Mouse (Mus musculus): ENCODE measurements around the gene Eva1b. TPM values are rescaled to one million over a fixed set of nuclear protein-coding genes. Genes with fewer than 3 reads are reported as not detected.
"Not testable (repeated sequence)": the region's sequence is repeated elsewhere in the genome, so short reads cannot be mapped to it uniquely, and the experiment has no call there.

Eva1b gene
- polyA plus RNA-seq, 1 experiment, result 68.8 TPM

DNA sequence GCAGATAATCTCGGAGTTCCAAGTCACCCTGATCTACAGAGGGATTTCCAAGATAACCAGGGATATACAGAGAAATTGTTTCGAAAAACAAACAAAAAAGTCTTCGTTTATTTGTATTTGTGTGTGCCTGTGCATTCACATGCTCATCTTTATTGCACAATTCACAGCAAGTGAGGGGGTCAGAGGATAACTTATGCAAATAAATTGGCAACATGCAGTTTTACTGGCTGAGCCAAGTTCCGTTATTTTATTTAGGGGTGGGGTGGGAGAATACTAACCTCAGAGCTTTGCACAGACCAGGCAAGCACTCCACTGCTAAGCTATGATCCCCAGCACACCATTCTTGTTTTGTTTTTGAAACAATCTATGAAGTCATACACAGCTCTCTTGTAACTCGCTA, 26.3 kb downstream of the Eva1b start:
- TF ChIP-seq POLR2A (IDR thresholded peaks at IDR 0.05; ENCODE audit: low read depth, low read length), result no peak
- no peak for TF ChIP-seq CTCF (conservative IDR thresholded peaks at IDR 0.05; ENCODE audit: insufficient read depth, insufficient read length, low read depth, low read length)
- Histone ChIP-seq H3K4me3 (ENCODE audit: insufficient read depth, low read depth, low read length) (no peak overlapping the region), H3K4me1 (ENCODE audit: control insufficient read depth, insufficient read depth, low read length) (peaks cover 3% of the 10 kb centered on the region), H3K36me3 (ENCODE audit: control insufficient read depth, insufficient read depth, low read length) (peaks cover 27% of the 10 kb centered on the region), H3K27ac (ENCODE audit: insufficient read depth, low read depth, low read length) (no peak overlapping the region), H3K27me3 (replicated peaks; ENCODE audit: control insufficient read depth, insufficient read depth, low read length) (no peaks in the 10 kb centered on the region)
- DNase-seq, result no peak
- WGBS, result 84% methylated on average over 5 of the region's 5 CpGs

DNA sequence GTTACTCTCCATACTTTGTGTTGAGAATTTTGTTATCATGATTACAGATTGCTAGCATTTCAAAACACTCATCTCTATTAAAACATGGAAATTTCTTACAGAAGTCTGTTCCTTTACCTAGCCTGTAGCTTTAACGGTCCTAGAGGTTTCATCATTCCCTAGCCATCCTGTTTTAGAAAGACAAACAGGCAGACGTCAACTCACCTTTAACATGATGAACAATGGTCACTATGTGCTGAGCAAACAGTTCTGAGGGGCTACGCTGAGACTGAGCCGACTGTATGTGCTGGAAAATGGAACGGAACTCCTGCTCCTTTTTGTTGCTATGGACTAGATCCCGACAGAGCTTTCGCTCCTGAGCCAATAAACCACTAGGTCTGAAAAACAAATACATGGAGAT, 28.4 kb downstream of the Eva1b start:
- H3K4me1 ChIP-seq (ENCODE audit: control insufficient read depth, insufficient read depth, low read length); H3K4me3 ChIP-seq (ENCODE audit: insufficient read depth, low read depth, low read length); DNase-seq; H3K27ac ChIP-seq (ENCODE audit: insufficient read depth, low read depth, low read length); H3K27me3 ChIP-seq (replicated peaks; ENCODE audit: control insufficient read depth, insufficient read depth, low read length): not testable (repeated sequence)
- peaks cover 26% of the 10 kb centered on the region for H3K36me3 ChIP-seq (ENCODE audit: control insufficient read depth, insufficient read depth, low read length)
- 73% methylated on average over 7 of the region's 7 CpGs for WGBS

DNA sequence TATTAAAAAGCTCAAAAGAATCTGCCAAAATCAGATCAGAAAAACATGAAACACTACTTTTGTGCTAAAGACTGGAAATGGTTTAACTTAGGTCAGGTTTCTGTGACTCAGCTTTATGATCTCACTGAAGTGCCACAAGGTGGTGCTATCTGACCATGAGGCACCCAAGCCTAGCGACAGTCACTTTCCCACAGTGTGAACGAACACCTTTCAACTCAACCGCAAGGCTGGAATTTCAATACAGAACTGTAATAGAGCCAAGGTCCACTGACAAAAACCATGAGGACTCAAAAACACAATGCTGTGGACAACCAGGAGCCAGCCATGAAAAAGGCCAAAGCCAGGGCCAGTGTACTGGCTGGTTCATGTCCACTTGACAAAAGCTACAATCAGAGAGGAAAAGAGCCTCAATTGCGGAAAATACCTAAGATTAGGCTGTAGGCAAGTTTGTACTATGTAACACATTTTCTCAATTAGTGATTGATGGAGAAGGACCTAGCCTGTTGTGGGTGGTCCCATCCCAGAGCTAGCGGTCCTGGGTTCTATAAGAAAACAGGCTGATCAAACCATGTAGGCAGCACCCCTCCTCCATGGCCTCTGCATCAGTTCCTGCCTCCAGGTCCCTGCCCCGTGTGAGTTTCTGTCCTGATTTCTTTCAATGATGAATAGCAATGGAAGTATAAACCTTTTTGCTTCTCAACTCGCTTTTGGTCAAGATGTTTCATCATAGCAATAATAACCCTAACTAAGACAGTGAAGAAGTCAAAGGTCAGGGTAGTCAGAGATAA, 33.8 kb downstream of the Eva1b start:
- no peak overlapping the region for H3K27ac ChIP-seq (ENCODE audit: insufficient read depth, low read depth, low read length)
- H3K4me3 ChIP-seq (ENCODE audit: insufficient read depth, low read depth, low read length), result no peak overlapping the region
- peaks cover 9% of the 10 kb centered on the region for H3K36me3 ChIP-seq (ENCODE audit: control insufficient read depth, insufficient read depth, low read length)
- TF ChIP-seq CTCF (conservative IDR thresholded peaks at IDR 0.05; ENCODE audit: insufficient read depth, insufficient read length, low read depth, low read length) (peak; percentile 95), POLR2A (IDR thresholded peaks at IDR 0.05; ENCODE audit: low read depth, low read length) (no peak)
- 40% methylated on average over 7 of the region's 7 CpGs for WGBS
- no peaks in the 10 kb centered on the region for H3K27me3 ChIP-seq (replicated peaks; ENCODE audit: control insufficient read depth, insufficient read depth, low read length)
- H3K4me1 ChIP-seq (ENCODE audit: control insufficient read depth, insufficient read depth, low read length), result no peaks in the 10 kb centered on the region
- DNase-seq, result peak; percentile 73

DNA sequence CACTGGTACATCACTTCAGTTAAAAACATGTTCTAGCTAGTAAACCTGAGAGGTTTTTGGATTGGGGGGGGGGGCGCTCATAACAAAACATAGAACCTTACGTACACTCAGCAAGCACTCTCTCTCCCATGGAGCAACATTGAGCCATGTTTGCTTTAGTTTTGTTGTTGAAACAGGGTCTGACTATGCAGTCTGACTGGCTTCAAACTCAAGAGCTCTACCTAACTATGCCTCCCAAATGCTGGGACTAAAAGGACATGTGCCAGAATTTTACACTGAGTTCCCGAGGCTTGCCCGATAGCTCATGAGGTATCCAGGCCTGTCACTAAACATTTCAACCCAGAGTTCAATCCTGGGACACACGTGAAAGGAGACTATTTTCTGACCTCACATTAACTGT, 35.5 kb downstream of the Eva1b start:
- no peak overlapping the region for H3K4me3 ChIP-seq (ENCODE audit: insufficient read depth, low read depth, low read length)
- 75% methylated on average over 5 of the region's 5 CpGs for WGBS
- H3K36me3 ChIP-seq (ENCODE audit: control insufficient read depth, insufficient read depth, low read length), result peaks cover 5% of the 10 kb centered on the region
- no peak overlapping the region for H3K27ac ChIP-seq (ENCODE audit: insufficient read depth, low read depth, low read length)
- TF ChIP-seq POLR2A (IDR thresholded peaks at IDR 0.05; ENCODE audit: low read depth, low read length) (no peak), CTCF (conservative IDR thresholded peaks at IDR 0.05; ENCODE audit: insufficient read depth, insufficient read length, low read depth, low read length) (no peak)
- no peak for DNase-seq
- peaks cover 6% of the 10 kb centered on the region; the same call in 1 of the 2 replicates for H3K4me1 ChIP-seq (ENCODE audit: control insufficient read depth, insufficient read depth, low read length)
- no peaks in the 10 kb centered on the region for H3K27me3 ChIP-seq (replicated peaks; ENCODE audit: control insufficient read depth, insufficient read depth, low read length)

DNA sequence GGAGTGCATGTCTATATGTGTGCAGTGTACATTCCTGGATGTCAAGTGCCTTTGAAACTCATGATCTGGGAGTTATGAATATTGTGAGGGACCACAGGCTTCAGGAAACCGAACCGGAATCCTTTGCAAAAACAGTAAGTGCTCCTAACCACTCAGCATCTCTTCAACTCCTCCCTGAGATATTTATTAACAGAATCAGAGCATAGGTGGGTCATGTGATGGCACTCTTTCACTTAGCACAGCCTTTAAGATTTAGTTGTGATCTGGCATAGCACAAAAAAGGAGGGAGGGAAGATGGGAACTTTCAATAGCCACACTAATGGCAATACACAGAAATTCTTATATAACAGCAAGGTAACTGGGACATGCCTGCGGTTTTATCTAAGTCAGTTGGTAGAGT, 39.6 kb downstream of the Eva1b start:
- Histone ChIP-seq H3K27ac (ENCODE audit: insufficient read depth, low read depth, low read length) (no peak overlapping the region), H3K4me1 (ENCODE audit: control insufficient read depth, insufficient read depth, low read length) (peaks cover 8% of the 10 kb centered on the region; the same call in 1 of the 2 replicates), H3K36me3 (ENCODE audit: control insufficient read depth, insufficient read depth, low read length) (no peaks in the 10 kb centered on the region; the same call in 1 of the 2 replicates), H3K27me3 (replicated peaks; ENCODE audit: control insufficient read depth, insufficient read depth, low read length) (no peaks in the 10 kb centered on the region), H3K4me3 (ENCODE audit: insufficient read depth, low read depth, low read length) (no peak overlapping the region)
- DNase-seq, result peak; percentile 54
- WGBS, result 37% methylated on average over 3 of the region's 3 CpGs
- TF ChIP-seq POLR2A (IDR thresholded peaks at IDR 0.05; ENCODE audit: low read depth, low read length), result no peak
- no peak for TF ChIP-seq CTCF (conservative IDR thresholded peaks at IDR 0.05; ENCODE audit: insufficient read depth, insufficient read length, low read depth, low read length)

DNA sequence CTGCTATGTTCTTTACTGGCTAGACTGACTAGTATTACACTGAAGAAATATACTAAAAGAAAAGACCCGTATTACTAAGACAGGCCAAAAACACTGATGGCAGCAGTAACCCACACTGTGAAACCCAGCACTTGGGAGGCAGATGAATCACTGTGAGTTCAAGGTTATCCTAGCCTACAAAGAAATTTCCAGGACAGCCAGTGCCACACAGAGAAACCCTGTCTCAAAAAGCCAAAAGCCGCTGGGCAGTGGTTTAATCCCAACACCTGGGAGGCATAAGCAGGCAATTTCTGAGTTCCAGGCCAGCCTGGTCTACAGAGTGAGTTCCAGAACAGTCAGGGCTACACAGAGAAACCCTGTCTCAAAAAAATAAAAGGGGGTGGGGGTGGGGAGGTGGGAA, 43.1 kb downstream of the Eva1b start:
- H3K27me3 ChIP-seq (replicated peaks; ENCODE audit: control insufficient read depth, insufficient read depth, low read length), result no peaks in the 10 kb centered on the region
- no peak overlapping the region for H3K4me3 ChIP-seq (ENCODE audit: insufficient read depth, low read depth, low read length)
- DNase-seq, result no peak
- no peak overlapping the region for H3K27ac ChIP-seq (ENCODE audit: insufficient read depth, low read depth, low read length)
- WGBS, result 82% methylated on average over 2 of the region's 2 CpGs
- H3K4me1 ChIP-seq (ENCODE audit: control insufficient read depth, insufficient read depth, low read length), result peaks cover 8% of the 10 kb centered on the region; the same call in 1 of the 2 replicates
- peaks cover 7% of the 10 kb centered on the region for H3K36me3 ChIP-seq (ENCODE audit: control insufficient read depth, insufficient read depth, low read length)
- TF ChIP-seq CTCF (conservative IDR thresholded peaks at IDR 0.05; ENCODE audit: insufficient read depth, insufficient read length, low read depth, low read length) (no peak), POLR2A (IDR thresholded peaks at IDR 0.05; ENCODE audit: low read depth, low read length) (no peak)

DNA sequence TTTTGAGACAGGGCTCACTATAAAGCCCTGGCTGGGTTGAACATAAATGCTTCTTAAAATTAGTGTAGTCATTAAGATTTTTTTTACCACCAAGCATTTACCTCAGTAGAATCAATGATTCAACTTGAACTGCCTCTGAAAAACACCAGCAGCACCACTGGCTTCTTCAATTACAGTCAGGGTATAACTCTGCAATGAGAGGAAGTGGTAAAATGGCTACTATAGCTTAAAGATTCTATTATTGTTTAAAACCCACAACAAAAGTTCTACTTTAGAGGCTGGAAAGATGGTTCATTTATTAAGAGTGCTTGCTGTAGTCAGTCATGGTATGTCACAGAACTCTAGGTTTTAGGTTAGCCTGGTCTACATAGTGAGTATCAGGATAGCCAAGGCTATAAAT, 46.7 kb downstream of the Eva1b start:
- peaks cover 7% of the 10 kb centered on the region for H3K36me3 ChIP-seq (ENCODE audit: control insufficient read depth, insufficient read depth, low read length)
- no peaks in the 10 kb centered on the region for H3K27me3 ChIP-seq (replicated peaks; ENCODE audit: control insufficient read depth, insufficient read depth, low read length)
- H3K27ac ChIP-seq (ENCODE audit: insufficient read depth, low read depth, low read length), result no peak overlapping the region
- no peak for DNase-seq
- H3K4me1 ChIP-seq (ENCODE audit: control insufficient read depth, insufficient read depth, low read length), result peaks cover 5% of the 10 kb centered on the region
- TF ChIP-seq CTCF (conservative IDR thresholded peaks at IDR 0.05; ENCODE audit: insufficient read depth, insufficient read length, low read depth, low read length), result no peak
- TF ChIP-seq POLR2A (IDR thresholded peaks at IDR 0.05; ENCODE audit: low read depth, low read length), result no peak
- no peak overlapping the region for H3K4me3 ChIP-seq (ENCODE audit: insufficient read depth, low read depth, low read length)
